Mouse (Mus musculus) Muller cell, postnatal 12 days (primary cell): ENCODE results near the gene Cpne2.
A peak's percentile ranks its signal among the peaks of the same experiment; 100 is the strongest.

Experiments used
- DNase-seq: peaks from one replicate; pipeline ENCODE4 v3.0.0-alpha.2; 2015; ENCODE audit errors: inconsistent ontology term

Gene Cpne2

DNA sequence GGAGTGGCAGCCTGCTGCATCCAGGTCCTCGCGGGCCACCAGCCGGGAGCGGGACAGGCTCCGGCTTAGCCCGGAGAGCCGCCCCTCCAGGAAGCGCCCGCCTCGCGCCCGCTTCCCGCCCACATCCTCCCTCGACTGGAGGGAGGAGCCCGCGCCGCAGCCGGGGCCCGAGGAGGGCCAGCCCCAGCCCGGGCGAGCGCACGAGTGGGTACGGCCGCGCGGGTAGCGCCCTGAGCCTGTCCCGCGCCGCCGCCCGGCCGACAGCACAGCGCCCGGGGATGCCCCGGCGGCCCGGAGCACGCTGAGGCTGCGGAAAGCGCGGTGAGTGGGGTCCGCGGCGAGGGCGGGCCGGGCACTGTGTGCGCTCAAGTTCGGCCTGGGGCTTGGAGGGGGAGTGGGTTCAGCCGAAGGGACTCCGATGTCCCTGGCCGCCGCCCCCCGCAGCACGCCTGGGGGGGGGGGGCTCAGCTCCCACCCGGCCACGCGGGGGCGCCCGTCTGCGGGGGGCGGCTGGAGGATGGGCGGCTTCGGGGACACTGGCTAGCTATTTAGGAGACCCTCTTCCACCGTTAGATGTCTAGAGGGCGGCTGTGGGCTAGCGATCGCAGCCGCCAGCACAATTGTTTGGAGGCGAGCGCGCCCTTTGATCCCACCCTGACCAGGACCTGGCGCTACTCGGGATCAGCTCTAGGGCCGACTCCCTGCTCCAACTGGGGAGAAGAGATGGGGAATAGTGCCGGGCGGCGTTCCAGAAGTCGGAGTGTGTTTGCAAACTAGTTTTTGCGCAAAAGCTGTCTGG lies at the start of gene Cpne2:
Gene Cpne2 (plus strand): TSS at position 118 of the 799 bp plus-strand sequence.
- DNase-seq = peak; percentile 91

- DNase-seq = no peak
Measured at GRCm38 (mm10) chr8:94485288-94485687, 47.5 kb upstream of the Cpne2 start.

DNA sequence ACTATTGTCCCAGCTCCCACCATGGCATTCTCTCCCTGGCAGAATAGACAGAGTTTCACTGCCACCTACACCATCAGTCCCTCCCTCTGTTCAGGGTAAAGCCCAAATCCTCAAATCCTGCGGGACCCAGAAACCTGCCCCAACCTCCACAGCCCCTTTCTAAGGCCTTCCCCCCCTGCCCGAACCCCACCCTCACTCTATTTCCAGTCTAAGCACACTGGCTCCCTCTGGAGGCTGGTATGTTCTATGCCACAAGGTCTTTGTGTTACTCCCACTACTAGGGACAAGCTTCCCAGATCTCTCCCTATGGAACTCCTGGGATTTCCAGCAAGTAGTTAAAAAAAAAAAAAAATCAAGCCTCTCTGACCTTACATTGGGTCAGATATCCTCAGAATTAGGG lies 46.9 kb upstream of the Cpne2 start:
- peak; percentile 52 for DNase-seq

GRCm38 (mm10) chr8:94488016-94488415 lies 44.8 kb upstream of the Cpne2 start:
- no peak for DNase-seq

GRCm38 (mm10) chr8:94489809-94490483 lies 42.8 kb upstream of the Cpne2 start:
- DNase-seq = no peak

- DNase-seq = peak; percentile 81
Measured at GRCm38 (mm10) chr8:94492021-94492681, 40.6 kb upstream of the Cpne2 start.

DNA sequence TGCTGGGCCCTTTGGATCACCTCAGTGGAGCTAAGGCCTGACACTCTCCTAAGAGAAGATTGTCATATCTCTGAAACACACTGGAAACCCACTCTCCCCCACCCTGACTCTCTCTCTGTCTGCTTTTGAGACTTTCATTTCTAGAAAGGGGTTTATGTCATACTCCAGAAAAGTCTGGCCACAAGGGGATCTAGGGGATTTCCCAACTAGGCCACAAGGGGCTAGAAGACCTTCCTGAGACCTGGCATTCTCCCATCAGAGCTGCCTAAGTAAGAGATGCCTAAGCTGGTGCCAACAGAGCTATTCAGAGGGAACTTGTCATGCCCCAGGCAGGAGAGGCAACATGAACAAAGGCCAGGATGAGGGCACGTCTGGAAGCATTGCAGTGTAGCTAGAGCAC lies 39.5 kb upstream of the Cpne2 start:
- DNase-seq = peak; percentile 62

- peak; percentile 84 for DNase-seq
Measured at GRCm38 (mm10) chr8:94515430-94516208, 17.2 kb upstream of the Cpne2 start.

- DNase-seq = no peak
Measured at GRCm38 (mm10) chr8:94516209-94516593, 16.6 kb upstream of the Cpne2 start.

- DNase-seq = peak; percentile 71
Measured at GRCm38 (mm10) chr8:94516766-94517165, 16.0 kb upstream of the Cpne2 start.

DNA sequence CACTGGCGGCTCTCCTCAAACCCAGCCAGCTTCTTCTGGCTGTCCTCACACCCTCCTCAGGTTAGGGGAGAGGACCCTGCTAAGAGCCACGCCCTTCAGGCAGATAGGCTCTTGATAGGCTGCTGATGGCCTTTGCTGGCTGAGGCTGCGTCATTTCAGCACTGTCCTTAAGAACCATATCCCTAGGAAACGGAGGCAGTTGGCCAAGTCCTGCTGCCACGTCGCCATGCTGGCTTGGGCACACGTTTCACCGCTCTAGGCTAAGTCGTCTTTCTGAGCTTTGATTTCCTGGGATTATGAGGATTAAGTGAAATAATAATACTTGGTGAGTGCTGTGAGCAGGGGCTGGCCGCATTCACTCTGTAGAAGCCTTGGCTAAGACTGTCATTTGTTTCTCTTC lies 14.5 kb upstream of the Cpne2 start:
- DNase-seq = no peak

- DNase-seq = no peak
Measured at GRCm38 (mm10) chr8:94519021-94519420, 13.8 kb upstream of the Cpne2 start.

DNA sequence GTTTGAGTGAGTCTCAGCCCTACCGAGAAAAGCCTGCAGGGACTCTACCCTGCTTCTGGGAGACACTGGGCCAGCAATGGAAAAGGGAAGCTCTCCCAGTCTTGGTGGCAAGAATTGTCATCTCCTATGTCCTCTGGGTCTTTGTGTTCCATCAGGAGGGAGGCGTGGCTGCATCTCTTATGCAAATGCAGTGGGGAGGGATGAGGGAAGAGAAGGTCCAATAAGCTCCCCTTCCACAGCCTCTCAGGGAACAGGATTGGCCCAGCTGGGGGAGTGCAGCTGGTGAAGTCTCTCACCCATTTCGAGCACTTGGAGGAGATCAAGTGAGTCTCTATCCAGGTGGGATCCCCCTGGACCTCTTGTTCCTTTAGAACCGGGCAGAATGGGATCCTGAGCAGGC lies 11.3 kb upstream of the Cpne2 start:
- DNase-seq = no peak

DNA sequence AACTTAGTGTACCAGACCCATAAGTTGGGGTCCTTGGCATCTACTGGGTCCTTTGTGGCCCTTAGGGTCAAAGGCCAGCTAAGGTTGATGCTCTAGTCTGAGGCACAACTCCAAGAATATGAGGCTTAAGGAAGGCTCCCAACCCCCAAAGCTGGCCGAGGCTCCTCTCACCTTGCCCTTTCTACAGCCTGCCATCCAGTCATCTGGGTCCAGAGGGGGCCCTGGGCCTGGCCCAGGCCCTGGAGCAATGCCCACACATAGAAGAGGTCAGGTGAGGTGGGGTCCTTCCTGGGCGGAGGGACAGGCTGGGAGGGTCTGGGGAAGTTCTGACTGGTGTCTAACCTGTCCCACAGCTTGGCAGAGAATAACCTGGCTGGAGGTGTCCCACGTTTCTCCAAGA lies 10.3 kb upstream of the Cpne2 start:
- DNase-seq = no peak

GRCm38 (mm10) chr8:94524554-94524953 lies 8.2 kb upstream of the Cpne2 start:
- DNase-seq = no peak

DNA sequence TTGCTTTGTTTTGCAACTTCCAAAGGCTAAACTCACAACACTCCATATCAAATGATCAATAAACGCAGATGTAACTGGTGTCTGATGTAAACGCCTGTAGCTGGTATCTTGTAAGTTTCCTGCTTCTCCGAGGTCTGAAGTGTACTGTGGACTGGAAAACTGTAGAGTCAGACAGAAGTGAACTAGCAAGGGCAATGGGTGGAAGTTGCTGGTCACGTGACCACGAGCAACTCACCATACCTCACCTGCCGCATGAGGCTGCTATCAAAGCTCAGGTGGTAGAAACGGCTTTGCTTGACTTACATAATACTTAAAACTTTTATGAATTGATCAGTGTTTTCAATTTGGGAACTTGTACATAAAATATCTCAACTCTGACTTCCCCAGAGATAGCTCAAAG lies 5.6 kb upstream of the Cpne2 start:
- no peak for DNase-seq

GRCm38 (mm10) chr8:94528245-94528644 lies 4.5 kb upstream of the Cpne2 start:
- DNase-seq = peak; percentile 98

DNA sequence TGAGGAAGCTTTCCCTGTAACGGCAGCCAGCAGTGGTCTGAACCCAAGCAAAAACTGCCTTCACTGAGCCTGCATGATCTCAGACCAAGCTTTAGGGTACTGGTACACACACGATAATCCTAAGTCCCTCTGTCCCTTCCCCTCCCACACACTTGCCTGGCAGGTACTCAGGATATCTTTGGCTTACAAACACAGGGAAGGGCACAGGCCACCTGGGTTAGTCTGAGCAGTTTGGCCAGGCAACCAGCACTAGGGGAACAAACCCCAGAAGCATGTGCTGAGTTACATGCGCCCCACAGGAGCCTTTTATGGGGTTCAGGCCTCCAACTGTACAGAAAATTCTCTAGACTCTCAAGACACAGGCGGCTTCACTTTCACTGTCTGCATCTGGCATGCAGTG lies 2.9 kb upstream of the Cpne2 start:
- DNase-seq = no peak

- no peak for DNase-seq
Measured at GRCm38 (mm10) chr8:94530643-94531042, 2.1 kb upstream of the Cpne2 start.

- peak; percentile 59 for DNase-seq
Measured at GRCm38 (mm10) chr8:94532000-94532399, 790 bp upstream of the Cpne2 start.

- DNase-seq = no peak
Measured at GRCm38 (mm10) chr8:94532525-94532872, 291 bp upstream of the Cpne2 start.

GRCm38 (mm10) chr8:94534612-94535011 lies 1.8 kb downstream of the Cpne2 start:
- DNase-seq = peak; percentile 80
